Mouse (Mus musculus): ENCODE measurements at regions not wholly inside any gene's neighbourhood (a gene's known extent, or its start where the extent isn't known, plus 50 kb on each side); places are given as distances from the start of the nearest gene placed in this dataset.

DNA sequence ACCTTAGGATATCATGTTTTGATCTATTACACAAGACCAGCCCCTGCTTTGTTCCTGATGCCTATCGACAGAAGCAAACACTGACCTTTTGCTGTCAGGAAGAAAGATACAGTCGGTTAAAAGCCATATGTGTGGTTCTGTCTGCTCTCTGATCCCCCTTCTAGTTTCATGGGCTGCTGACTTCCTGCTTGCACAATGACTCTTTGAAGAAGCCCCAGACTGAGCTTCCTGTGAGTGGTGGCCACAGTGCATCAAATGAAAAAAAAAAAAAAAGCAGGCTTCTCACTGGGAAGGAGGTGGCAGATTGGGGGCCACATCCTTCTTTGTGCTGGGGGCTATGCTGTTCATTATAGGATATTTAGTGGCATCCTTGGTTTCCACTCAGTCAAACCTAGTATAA is 107.2 kb downstream of the Tmsb4x start:
- intact Hi-C loops (cut with DNase I), result loop anchor here (10.0 kb wide), 2 partner anchors 103 to 437 kb away; partner anchors contain the start of gene Tmsb4x
- DNase-seq (ENCODE audit: low spot score), result no peak

DNA sequence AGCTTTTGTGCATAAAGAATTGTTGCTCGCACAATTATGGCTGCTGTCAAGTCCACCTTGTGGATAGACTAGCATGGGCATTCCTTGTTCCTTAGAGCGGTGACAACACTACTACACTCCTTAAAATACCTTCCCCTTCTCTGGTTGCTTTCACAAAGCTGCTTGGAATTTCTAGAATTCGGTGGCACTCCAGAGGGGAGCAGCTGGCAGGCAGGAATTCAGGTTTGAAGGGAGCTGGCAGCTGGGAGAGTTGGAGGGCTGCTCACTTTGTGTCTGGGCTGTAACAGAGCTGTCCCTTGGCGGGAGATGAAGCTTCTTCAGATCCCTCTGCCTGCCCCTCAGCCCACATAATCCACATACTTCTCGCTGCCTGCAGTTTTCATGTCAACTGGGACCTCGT is 109.7 kb downstream of the Tmsb4x start:
- intact Hi-C loops (cut with DNase I), result no loop called here
- no peak for DNase-seq (ENCODE audit: low spot score)

GRCm38 (mm10) chrX:167098914-167099313 is 110.2 kb downstream of the Tmsb4x start:
- intact Hi-C loops (cut with DNase I), result no loop called here

GRCm38 (mm10) chrX:167091841-167092240 is 117.3 kb downstream of the Tmsb4x start:
- intact Hi-C loops (cut with DNase I), result no loop called here
- peak; percentile 49 for DNase-seq (ENCODE audit: low spot score)

More at GRCm38 (mm10) chrX:167098914-167099313, 110.2 kb downstream of the Tmsb4x start:
- DNase-seq (ENCODE audit: low spot score), result no peak

DNA sequence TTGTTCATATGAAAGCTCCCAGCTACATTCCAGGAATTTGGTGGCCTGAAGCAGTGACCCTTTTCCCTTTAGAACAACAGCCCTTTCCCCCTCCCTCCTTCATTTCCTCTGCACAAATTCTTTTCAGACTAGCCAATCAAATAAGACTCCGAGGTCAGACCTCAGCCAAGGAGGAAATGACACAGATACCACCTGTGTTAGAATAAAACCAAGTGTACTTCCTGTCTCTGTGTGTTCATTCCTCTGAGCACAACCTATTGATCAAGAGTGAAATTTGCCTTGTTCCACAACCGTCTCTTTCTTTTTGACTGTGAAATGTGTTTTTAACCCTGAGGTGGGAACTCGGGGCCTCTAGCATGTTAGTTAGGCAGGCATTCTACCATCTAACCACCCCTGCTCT is 120.2 kb downstream of the Tmsb4x start:
- no peak for DNase-seq (ENCODE audit: low spot score)
- intact Hi-C loops (cut with DNase I), result loop anchor here (5.0 kb wide), 1 partner anchor 57 kb away; no protein-coding TSS in a partner anchor

DNA sequence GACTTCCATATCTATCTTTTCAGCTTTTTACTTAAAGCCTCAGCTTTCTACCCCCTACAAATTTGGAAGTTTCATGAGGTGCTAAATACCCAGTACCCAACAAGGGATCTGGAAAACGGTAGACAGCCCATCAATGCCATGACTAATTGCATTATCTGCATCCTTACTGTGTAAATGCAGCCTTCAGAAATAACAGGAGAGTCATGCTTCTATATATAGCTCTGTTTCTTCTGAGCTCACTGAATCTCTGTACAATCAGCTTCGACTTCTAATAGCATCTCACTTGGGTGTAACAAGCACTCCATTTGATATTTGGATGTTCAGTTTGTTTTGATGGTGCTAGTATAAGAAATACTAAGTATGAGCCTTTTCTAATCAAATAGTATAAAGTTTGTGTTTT is 120.7 kb downstream of the Tmsb4x start:
- intact Hi-C loops (cut with DNase I), result loop anchor here (5.0 kb wide), 1 partner anchor 56 kb away; no protein-coding TSS in a partner anchor

DNA sequence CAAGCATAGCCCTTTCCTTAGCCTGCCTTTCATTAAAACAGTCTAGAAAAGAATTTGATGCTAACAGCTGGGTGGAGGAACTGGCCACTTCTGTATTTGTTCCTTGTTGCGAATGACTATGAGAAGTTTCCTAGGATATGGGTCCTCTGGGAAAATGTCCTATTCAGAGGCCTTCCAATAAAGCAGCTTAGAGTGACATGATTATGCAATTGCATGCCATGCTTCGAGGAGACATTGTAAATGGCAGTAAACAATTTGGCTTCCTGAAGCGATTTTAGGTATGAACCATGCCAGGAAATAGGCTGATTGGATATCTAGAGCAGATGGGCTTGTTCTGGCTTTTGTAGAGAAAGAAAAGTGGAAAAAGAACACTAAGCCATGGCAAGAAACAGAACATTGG is 128.3 kb downstream of the Tmsb4x start:
- DNase-seq (ENCODE audit: low spot score), result no peak
- intact Hi-C loops (cut with DNase I), result no loop called here

More for the DNA sequence above, 120.7 kb downstream of the Tmsb4x start:
- DNase-seq (ENCODE audit: low spot score), result no peak

DNA sequence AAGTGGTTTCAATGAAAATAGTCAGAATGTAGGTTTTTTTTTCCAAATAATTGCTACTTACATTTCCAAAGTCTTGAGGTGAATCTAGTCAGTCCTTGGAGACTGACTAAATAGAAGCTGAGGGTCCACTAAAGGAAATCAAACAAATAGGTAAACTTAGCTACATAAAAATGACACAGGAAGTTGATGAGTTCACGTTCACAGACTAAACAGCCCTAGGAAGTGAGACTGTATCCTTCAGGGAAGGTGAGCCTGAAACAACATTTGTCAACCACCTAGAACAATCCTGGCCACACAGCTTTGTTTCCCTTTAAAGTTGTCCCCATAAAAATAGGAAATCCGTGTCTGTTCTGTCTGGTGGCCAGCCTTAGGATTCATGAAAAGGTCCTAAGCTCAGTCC is 140.0 kb downstream of the Tmsb4x start:
- intact Hi-C loops (cut with DNase I), result no loop called here
- no peak for DNase-seq (ENCODE audit: low spot score)

- DNase-seq (ENCODE audit: low spot score), result no peak
- intact Hi-C loops (cut with DNase I), result no loop called here
Measured at GRCm38 (mm10) chrX:167067918-167068317, 141.2 kb downstream of the Tmsb4x start.

DNA sequence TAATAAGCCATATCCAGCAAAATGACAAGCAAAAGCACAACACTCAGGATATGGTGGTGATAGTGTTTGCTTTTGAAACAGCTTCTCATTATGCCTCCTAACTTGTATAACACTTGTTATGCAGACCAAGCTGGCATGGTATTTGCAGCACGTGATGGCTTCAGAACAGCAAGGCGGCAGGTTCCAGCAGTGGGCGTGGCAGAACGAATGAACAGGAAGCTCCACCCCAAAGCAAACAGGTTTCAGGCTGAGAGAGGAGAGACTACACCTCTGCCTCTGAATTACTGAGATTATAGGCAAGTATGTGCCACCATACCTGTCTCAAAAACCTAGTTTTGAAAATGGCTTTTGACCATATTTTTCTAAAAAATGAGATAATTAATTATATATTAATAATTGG is 145.2 kb downstream of the Tmsb4x start:
- no peak for DNase-seq (ENCODE audit: low spot score)
- intact Hi-C loops (cut with DNase I), result no loop called here

DNA sequence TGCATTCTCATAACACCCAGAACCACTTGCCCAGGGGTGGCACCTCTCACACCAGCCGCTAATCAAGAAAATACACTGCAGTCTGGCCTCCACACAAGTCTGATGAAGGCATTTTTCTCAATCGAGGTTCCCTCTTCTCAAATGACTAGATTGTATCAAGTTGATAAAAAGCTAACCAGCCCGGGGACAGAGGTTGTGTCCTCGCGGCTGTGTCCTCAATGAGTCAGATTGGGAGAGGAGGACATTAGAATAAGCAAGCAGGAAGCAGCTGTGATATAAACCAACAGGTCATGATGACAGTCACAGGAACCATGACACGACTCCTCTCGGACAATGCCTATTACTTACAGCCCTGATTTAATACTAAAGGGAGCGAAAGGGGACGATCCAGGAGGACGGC is 156.7 kb downstream of the Tmsb4x start:
- no peak for DNase-seq (ENCODE audit: low spot score)
- intact Hi-C loops (cut with DNase I), result no loop called here

- intact Hi-C loops (cut with DNase I), result no loop called here
Measured at GRCm38 (mm10) chrX:167050066-167050465, 159.0 kb downstream of the Tmsb4x start.

GRCm38 (mm10) chrX:167049191-167049968 is 159.7 kb downstream of the Tmsb4x start:
- DNase-seq (ENCODE audit: low spot score), result no peak
- intact Hi-C loops (cut with DNase I), result no loop called here

More at GRCm38 (mm10) chrX:167050066-167050465, 159.0 kb downstream of the Tmsb4x start:
- DNase-seq (ENCODE audit: low spot score), result no peak

GRCm38 (mm10) chrX:167037971-167038370 is 171.1 kb downstream of the Tmsb4x start:
- no peak for DNase-seq (ENCODE audit: low spot score)
- intact Hi-C loops (cut with DNase I), result loop anchor here (10.0 kb wide), 1 partner anchor 373 kb away; no protein-coding TSS in a partner anchor

GRCm38 (mm10) chrX:167036355-167036754 is 172.8 kb downstream of the Tmsb4x start:
- intact Hi-C loops (cut with DNase I), result loop anchor here (10.0 kb wide), 1 partner anchor 372 kb away; no protein-coding TSS in a partner anchor
- no peak for DNase-seq (ENCODE audit: low spot score)

DNA sequence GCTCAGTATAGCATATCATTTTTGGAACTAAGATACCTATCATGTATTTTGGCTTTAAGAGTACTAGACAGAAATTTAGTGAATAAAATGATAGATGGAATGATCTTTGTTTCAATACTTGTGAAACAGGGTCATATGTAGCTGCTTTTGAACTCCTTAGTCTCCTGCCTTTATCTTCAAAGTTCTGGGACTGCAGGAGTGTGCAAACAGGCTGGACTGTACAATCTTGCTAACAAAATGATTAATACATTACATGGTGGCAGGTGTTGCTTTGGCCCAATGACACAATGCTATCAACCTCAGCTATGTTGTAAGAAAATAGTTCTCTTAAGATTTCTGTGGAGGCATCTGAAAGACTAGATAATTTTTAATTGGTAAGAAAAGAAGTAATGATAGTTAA is 173.5 kb downstream of the Tmsb4x start:
- intact Hi-C loops (cut with DNase I), result loop anchor here (10.0 kb wide), 1 partner anchor 371 kb away; no protein-coding TSS in a partner anchor
- no peak for DNase-seq (ENCODE audit: low spot score)

DNA sequence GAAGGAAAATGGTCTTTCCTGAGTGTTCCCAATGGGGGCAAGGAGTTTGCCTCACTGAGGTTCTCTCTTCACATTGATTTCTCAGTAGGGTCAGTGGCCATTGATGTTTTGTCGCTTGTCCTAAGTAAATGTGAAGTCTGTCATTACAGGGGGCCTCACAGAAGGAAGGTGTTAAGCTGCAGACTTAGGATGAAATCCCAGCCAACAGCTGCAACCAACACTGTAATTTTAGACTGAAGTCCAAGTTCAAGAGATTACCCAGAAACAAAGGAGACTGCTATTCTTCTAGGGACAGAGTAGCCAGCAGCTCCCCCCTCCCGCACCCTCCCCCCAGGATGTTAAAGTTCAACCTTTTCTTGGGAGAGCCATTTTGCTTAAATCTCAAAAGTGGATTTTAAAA is 176.0 kb downstream of the Tmsb4x start:
- DNase-seq (ENCODE audit: low spot score), result no peak
- intact Hi-C loops (cut with DNase I), result loop anchor here (5.0 to 10.0 kb wide), 2 partner anchors 54 to 368 kb away; no protein-coding TSS in a partner anchor

DNA sequence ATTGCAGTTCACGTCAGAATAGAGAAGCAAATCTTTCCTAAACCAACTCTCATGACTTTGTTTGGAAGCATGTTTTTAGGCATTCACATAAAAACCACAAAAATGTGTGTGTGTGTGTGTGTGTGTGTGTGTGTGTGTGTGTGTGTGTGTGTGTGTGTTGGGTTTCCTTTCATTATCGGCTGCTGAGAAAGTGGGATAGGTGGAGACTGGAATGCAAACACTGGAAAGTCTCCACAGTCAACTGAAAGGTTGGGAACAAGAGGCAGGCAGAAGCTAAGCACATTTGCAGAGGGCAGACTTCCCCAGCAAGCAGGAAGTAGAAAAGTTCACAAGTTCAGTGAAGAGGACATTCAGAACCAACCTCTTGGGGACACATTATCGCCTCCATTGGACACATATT is 176.5 kb downstream of the Tmsb4x start:
- no peak for DNase-seq (ENCODE audit: low spot score)
- intact Hi-C loops (cut with DNase I), result loop anchor here (5.0 to 10.0 kb wide), 2 partner anchors 55 to 368 kb away; no protein-coding TSS in a partner anchor

GRCm38 (mm10) chrX:167031543-167031942 is 177.6 kb downstream of the Tmsb4x start:
- no peak for DNase-seq (ENCODE audit: low spot score)
- intact Hi-C loops (cut with DNase I), result loop anchor here (5.0 to 10.0 kb wide), 2 partner anchors 56 to 367 kb away; no protein-coding TSS in a partner anchor

GRCm38 (mm10) chrX:167015602-167016001 is 193.5 kb downstream of the Tmsb4x start:
- DNase-seq (ENCODE audit: low spot score), result no peak
- intact Hi-C loops (cut with DNase I), result no loop called here

- intact Hi-C loops (cut with DNase I), result no loop called here
- DNase-seq (ENCODE audit: low spot score), result no peak
Measured at GRCm38 (mm10) chrX:167014322-167014721, 194.8 kb downstream of the Tmsb4x start.
